Mouse (Mus musculus) hindbrain, embryonic 11.5 days (tissue): ENCODE results near the gene Fcho2. TPM values are rescaled to one million over a fixed set of nuclear protein-coding genes. Genes with fewer than 3 reads are reported as not detected.

ENCODE experiments used
- ATAC-seq: fragments of 200-750 bp; cut with Nextera tagmentation; 2 replicates; pipeline ENCODE4 v1.8.0; 2017; ENCODE audit warnings: mild to moderate bottlenecking, moderate TSS enrichment, moderate library complexity; ENCODE audit not compliant: low FRiP score
- DNase-seq: peaks from one replicate; pipeline ENCODE4 v3.0.0-alpha.2; 2015; ENCODE audit warnings: low spot score
- H3K27ac ChIP-seq: fragments of 300-500 bp; sonication (generic); 2 replicates; pipeline ENCODE4 v1.5.1; 2014; ENCODE audit warnings: mild to moderate bottlenecking, low read depth, low read length
- H3K27me3 ChIP-seq: fragments of 300-500 bp; sonication (generic); 2 replicates; pipeline ENCODE4 v1.6.1; 2014; ENCODE audit warnings: mild to moderate bottlenecking, low read length, moderate library complexity, mixed read lengths; ENCODE audit not compliant: control insufficient read depth, insufficient read depth
- H3K36me3 ChIP-seq: fragments of 300-500 bp; sonication (generic); 2 replicates; pipeline ENCODE4 v1.6.1; 2014; ENCODE audit warnings: mild to moderate bottlenecking, low read length, moderate library complexity, mixed read lengths; ENCODE audit not compliant: control insufficient read depth, insufficient read depth
- H3K4me1 ChIP-seq: fragments of 300-500 bp; sonication (generic); replicated peaks from 2 replicates; pipeline ENCODE4 v1.6.1; 2014; ENCODE audit warnings: low read length, mixed read lengths; ENCODE audit not compliant: control insufficient read depth, insufficient read depth
- H3K4me2 ChIP-seq: fragments of 300-500 bp; sonication (generic); replicated peaks from 2 replicates; pipeline ENCODE4 v1.6.1; 2014; ENCODE audit warnings: mild to moderate bottlenecking, low read depth, low read length
- H3K4me3 ChIP-seq: fragments of 300-500 bp; sonication (generic); 2 replicates; pipeline ENCODE4 v1.5.1; 2014; ENCODE audit warnings: low read depth, low read length
- H3K9ac ChIP-seq: fragments of 300-500 bp; sonication (generic); 2 replicates; pipeline ENCODE4 v1.6.1; 2014; ENCODE audit warnings: low read depth, low read length
- H3K9me3 ChIP-seq: fragments of 300-500 bp; sonication (generic); 2 replicates; pipeline ENCODE4 v1.6.1; 2016; ENCODE audit warnings: low read length; ENCODE audit not compliant: control insufficient read depth
- WGBS: fragments of 180-500 bp; shearing (Covaris S2); extraction: QIAGEN DNeasy Blood & Tissue Kit; methylation state at CpG from one replicate; pipeline ENCODE4 v1.1.7; 2014; 5-methylcytosine and 5-hydroxymethylcytosine counted together
- polyA plus RNA-seq: library from polyadenylated mRNA; unstranded; fragments of >200 nt; fragmentation: Nextera tagmentation; extraction: Ambion mirVana; gene quantifications from 2 replicates; pipeline ENCODE4 v1.2.1, GENCODE M21; 2014

The Fcho2 gene
- polyA plus RNA-seq, 1 experiment from 2014 or later: 35.5 TPM

DNA sequence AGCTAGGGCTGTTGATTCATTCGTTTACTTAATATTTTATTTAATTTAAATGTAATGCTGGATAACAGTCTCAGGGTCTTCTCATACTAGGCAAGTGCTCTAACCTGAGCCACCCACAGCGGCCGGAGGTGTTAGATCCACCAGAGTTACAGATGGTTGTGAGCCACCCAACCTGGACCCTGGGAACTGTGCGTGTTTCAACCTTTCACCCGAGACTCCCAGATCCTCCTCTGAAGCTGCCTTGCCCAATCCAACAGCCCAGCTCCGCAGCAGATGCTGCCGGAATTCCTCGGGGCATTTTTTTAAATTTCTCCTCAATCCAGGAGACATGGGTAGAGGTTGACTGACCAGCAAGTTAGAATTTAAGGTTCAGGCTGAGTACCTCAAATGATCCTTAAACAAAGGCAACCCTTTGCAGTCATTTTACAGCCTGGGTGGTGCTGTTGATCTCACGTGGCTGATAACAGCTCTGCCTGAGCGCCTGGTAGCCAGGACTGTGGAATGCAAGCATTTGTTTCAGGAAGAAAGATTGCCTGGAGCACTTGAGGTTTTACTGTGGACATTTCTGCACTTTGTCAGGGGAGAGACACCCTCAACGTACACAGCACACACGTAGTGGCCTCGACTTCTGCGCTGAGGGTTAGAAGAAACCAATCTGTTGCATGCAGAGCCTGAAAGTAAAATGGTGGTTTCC lies 116.1 kb downstream of the Fcho2 start:
- WGBS: 79% methylated on average over 14 of the region's 14 CpGs

DNA sequence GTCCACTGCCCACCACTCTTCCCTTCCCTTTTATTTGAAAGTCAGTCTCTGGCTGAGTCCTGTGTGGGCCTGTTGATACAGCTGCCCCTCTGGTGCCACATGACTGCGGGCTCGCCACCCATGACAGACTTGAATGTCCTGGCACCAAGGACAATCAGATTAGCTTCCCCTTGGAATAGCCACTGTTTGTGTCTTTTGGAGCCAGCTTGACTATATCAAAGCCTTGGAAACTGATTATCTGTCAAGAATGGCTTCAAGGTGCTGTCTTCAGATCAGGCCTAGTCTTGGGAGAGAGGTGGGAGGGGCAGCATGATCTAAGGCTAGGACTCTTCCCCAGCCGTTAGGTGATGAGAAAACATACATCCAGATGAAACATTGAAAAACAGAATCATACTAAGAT lies 118.5 kb downstream of the Fcho2 start:
- no peak for DNase-seq
- Histone ChIP-seq H3K9me3 (no peaks in the 10 kb centered on the region), H3K4me3 (no peak overlapping the region), H3K27ac (no peak overlapping the region), H3K4me1 (no peaks in the 10 kb centered on the region), H3K27me3 (peaks cover 18% of the 10 kb centered on the region), H3K4me2 (no peak overlapping the region), H3K36me3 (no peaks in the 10 kb centered on the region), H3K9ac (no peak overlapping the region)
- 93% methylated on average over 3 of the region's 3 CpGs for WGBS
- no peak for ATAC-seq

More for the DNA sequence above, 116.1 kb downstream of the Fcho2 start:
- Histone ChIP-seq H3K9me3 (no peaks in the 10 kb centered on the region), H3K27me3 (peaks cover 15% of the 10 kb centered on the region), H3K4me2 (no peak overlapping the region), H3K36me3 (no peaks in the 10 kb centered on the region), H3K4me3 (no peak overlapping the region), H3K9ac (no peak overlapping the region), H3K4me1 (no peaks in the 10 kb centered on the region), H3K27ac (no peak overlapping the region)
- ATAC-seq (no peak), DNase-seq (no peak)

DNA sequence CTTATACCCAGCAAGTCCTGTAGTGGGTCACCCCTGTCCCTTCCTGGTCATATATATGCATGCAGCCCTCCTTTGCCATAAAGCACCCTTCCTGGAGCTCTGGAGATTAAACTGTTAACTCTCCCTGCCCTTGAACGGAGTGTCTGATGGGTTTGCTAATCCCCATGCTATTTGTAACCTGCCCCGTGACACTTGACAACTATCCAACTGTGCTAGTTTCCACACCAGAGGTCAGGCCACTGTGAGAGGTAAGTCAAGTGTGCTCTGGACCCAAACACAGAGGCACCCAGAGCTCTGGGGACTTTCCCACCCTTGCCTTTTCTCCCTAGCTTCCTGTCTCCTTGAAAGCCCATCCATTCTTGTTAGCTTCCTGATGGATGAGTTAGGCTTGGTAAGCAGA lies 119.7 kb downstream of the Fcho2 start:
- Histone ChIP-seq H3K36me3 (no peaks in the 10 kb centered on the region), H3K9me3 (no peaks in the 10 kb centered on the region), H3K4me2 (no peak overlapping the region), H3K27ac (no peak overlapping the region), H3K27me3 (peaks cover 18% of the 10 kb centered on the region), H3K4me1 (no peaks in the 10 kb centered on the region), H3K9ac (no peak overlapping the region), H3K4me3 (no peak overlapping the region)
- WGBS: 38% methylated on average over 2 of the region's 2 CpGs
- DNase-seq (no peak), ATAC-seq (no peak)

DNA sequence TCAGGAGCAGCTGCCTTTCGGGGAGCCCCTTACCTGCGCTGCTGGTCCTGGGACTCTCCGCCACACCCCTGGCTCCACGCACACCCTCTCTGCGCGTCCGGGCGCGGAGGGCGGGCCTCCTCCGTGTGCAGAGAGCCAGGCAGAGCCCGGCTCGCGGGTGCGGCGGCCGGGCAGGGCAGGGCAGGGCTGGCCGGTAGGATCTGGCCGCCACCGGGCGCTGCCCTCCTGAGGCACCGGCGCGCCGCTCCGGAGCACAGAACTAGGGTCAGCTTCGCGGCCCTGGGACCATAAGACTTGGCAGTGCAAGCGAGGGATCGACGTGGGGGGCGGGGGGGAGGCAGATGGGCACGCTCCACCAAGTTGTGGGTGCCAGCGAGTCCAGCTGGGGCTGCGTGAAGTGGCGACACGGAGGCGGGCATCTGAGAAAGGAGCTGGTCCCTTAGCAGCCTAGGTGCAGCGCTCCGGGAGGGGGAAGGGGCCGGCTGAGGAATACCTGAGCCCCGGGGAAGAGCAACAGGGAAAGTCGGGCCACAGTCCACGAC lies 120.4 kb downstream of the Fcho2 start, which contains the start of gene Tmem171:
Tmem171 (minus strand) TSS at position 62 of the 542 bp plus-strand sequence.
- Histone ChIP-seq H3K36me3 (no peaks in the 10 kb centered on the region), H3K9me3 (no peaks in the 10 kb centered on the region), H3K27ac (no peak within 1 kb of the TSS), H3K4me3 (peak within 1 kb of the TSS; percentile 27), H3K4me1 (no peaks in the 10 kb centered on the region), H3K9ac (peak within 1 kb of the TSS; percentile 29), H3K4me2 (peak within 1 kb of the TSS; percentile 64), H3K27me3 (peaks cover 18% of the 10 kb centered on the region)
- 6% methylated on average over 42 of the region's 44 CpGs for WGBS
- DNase-seq (peak; percentile 37), ATAC-seq (no peak)

DNA sequence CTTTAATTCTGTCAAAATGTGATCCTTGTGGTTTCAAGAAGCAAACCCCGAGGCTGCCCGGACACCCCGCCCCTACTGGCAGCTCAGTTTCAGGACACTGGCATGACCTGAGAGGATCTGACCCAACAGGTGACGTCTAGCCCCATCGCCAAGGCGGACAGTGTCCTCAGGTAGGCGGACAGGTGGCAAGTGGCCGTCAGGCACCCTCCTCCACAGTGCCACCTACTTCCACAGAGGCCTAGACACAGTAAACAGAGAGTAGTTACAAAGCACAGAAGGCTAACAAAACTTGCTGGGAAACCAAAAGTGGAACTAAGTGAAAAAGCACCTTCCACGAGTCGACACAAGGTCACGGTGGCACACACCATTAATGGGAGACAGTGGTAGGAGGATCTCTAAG lies 121.9 kb downstream of the Fcho2 start:
- Histone ChIP-seq H3K4me1 (no peaks in the 10 kb centered on the region), H3K9me3 (no peaks in the 10 kb centered on the region), H3K27ac (no peak overlapping the region), H3K9ac (no peak overlapping the region), H3K36me3 (no peaks in the 10 kb centered on the region), H3K27me3 (peaks cover 18% of the 10 kb centered on the region), H3K4me2 (no peak overlapping the region), H3K4me3 (no peak overlapping the region)
- no peak for DNase-seq
- WGBS: 91% methylated on average over 11 of the region's 11 CpGs
- ATAC-seq: no peak

DNA sequence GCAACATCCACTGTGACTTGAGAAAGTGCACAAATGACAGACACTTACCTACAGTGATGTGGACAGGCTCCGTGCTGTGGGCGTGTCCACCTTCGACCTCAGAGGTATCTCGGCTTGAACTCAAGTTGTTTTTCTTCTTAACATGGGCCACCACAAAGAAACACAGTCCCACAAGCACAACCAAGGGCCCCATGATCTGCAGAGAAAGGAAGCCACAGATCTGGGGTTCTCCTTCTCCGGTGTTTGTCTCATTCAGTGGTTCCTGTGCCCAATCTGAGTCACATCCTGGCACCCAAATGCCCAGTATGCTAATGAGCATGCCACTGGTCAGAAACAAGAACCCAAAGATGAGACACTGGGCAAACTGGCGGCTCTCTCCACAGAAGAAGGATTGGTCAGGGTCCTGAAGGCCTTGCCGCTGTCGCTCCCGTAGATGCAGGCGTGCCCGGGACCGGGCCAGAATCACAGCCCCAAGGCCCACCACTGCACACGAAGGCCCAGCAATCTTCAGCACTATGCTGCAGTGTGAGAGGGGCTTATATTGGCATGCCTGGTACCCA lies 123.2 kb downstream of the Fcho2 start:
- Histone ChIP-seq H3K9me3 (no peaks in the 10 kb centered on the region), H3K4me3 (no peak overlapping the region), H3K9ac (no peak overlapping the region), H3K27me3 (peaks cover 18% of the 10 kb centered on the region), H3K4me1 (no peaks in the 10 kb centered on the region), H3K4me2 (no peak overlapping the region), H3K36me3 (no peaks in the 10 kb centered on the region), H3K27ac (no peak overlapping the region)
- DNase-seq: no peak
- no peak for ATAC-seq
- 95% methylated on average over 13 of the region's 13 CpGs for WGBS

DNA sequence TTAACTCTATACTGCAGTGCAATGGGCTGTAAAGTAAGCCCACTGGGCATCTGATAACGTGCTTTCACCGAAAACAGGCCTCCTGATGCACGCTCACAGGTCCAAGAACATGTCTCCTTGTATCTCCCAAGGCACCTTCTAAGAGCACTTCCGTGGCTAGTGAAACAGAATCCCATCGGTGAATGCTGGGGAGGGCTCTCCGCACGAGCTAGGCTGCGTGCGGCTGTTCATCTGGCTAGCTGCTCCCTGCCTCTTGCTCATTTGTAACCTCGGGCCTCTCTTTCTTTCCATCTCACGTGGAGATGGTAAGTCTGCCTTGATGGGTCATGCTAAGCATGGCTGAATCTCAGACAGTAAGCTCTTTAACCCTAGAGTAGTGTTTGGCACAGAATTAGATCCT lies 124.4 kb downstream of the Fcho2 start:
- Histone ChIP-seq H3K9ac (no peak overlapping the region), H3K9me3 (no peaks in the 10 kb centered on the region), H3K27ac (no peak overlapping the region), H3K36me3 (no peaks in the 10 kb centered on the region), H3K4me1 (no peaks in the 10 kb centered on the region), H3K4me3 (no peak overlapping the region), H3K4me2 (no peak overlapping the region), H3K27me3 (peaks cover 18% of the 10 kb centered on the region)
- WGBS: 89% methylated on average over 11 of the region's 11 CpGs
- DNase-seq (no peak), ATAC-seq (no peak)

DNA sequence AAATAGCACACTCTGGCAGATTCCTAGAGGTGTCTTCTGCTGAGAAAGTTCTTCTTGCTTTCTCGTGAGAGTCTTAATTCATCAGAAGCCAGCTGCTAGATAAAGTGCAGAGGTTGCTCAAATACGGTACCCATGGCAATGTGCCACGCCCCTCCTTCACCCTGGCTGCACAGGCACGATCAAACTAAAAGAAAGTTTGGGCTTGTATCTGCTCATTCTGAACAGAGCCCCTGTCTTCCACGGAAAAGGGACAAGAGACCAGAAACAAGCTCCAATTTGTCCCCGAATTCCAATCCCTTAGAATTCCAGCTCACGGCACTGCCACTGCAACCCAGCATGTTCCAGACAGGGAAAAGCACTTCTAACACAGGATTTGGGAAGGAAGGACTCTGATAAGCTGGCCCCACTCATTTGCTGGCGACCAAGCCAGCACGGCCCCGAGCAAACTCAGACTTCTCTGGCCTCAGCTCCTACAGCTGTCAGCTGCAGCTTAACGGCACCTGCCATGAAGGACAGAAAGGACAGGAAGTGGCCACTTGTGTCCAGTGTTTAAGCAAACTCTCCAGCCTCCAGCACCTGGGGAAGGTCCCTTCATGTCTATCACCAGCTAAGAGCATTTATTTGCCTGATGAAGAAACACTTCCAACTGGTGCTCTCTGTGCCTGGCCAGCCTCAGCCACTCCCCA lies 125.5 kb downstream of the Fcho2 start:
- H3K9ac ChIP-seq: no peak overlapping the region
- H3K4me1 ChIP-seq: no peaks in the 10 kb centered on the region
- no peaks in the 10 kb centered on the region for H3K36me3 ChIP-seq
- H3K9me3 ChIP-seq: no peaks in the 10 kb centered on the region
- no peak for DNase-seq
- H3K27me3 ChIP-seq: peaks cover 9% of the 10 kb centered on the region
- ATAC-seq: no peak
- H3K4me3 ChIP-seq: no peak overlapping the region
- H3K27ac ChIP-seq: no peak overlapping the region
- WGBS: 78% methylated on average over 11 of the region's 11 CpGs
- no peak overlapping the region for H3K4me2 ChIP-seq
